Mouse (Mus musculus): ENCODE measurements around the gene Cerkl. TPM values are rescaled to one million over a fixed set of nuclear protein-coding genes. Genes with fewer than 3 reads are reported as not detected.
A peak's percentile ranks its signal among the peaks of the same experiment; 100 is the strongest.

Cerkl gene
- total and polyA plus RNA-seq, 2 experiments from 2014 or later: 1.4 TPM; not detected in 1

- TF ChIP-seq CTCF (IDR thresholded peaks at IDR 0.05; ENCODE audit: low read depth): peak; percentile 32
- no peak for TF ChIP-seq EP300 (IDR thresholded peaks at IDR 0.05; ENCODE audit: low read depth)
- H3K4me3 ChIP-seq (ENCODE audit: low read depth, low read length): no peak overlapping the region
- no peaks in the 10 kb centered on the region for H3K9me3 ChIP-seq (replicated peaks; ENCODE audit: control insufficient read depth, low read length)
- 63% methylated on average over 18 of the region's 18 CpGs for WGBS
- no peaks in the 10 kb centered on the region for H3K36me3 ChIP-seq (replicated peaks; ENCODE audit: control insufficient read depth, insufficient read depth, low read length)
- H3K27ac ChIP-seq (ENCODE audit: low read depth): no peak overlapping the region
- H3K4me1 ChIP-seq (ENCODE audit: control insufficient read depth, insufficient read depth): no peaks in the 10 kb centered on the region
- ATAC-seq (ENCODE audit: insufficient read depth, low read depth): no peak
- H3K4me2 ChIP-seq (ENCODE audit: low read depth, low read length): no peak overlapping the region
- DNase-seq (ENCODE audit: low spot score): no peak
- no peaks in the 10 kb centered on the region for H3K27me3 ChIP-seq (ENCODE audit: control insufficient read depth, insufficient read depth, low read length)
- H3K9ac ChIP-seq (replicated peaks; ENCODE audit: low read depth, low read length): no peak overlapping the region
These were observed 88.8 kb downstream of the Cerkl start for GRCm38 (mm10) chr2:79367451-79368450.

GRCm38 (mm10) chr2:79363920-79364319 is 92.7 kb downstream of the Cerkl start:
- H3K9me3 ChIP-seq (replicated peaks; ENCODE audit: control insufficient read depth, low read length): no peaks in the 10 kb centered on the region
- H3K9ac ChIP-seq (replicated peaks; ENCODE audit: low read depth, low read length): no peak overlapping the region
- DNase-seq (ENCODE audit: low spot score) (no peak), ATAC-seq (ENCODE audit: insufficient read depth, low read depth) (no peak)
- WGBS: 57% methylated on average over 6 of the region's 6 CpGs
- no peak overlapping the region for H3K4me3 ChIP-seq (ENCODE audit: low read depth, low read length)
- no peaks in the 10 kb centered on the region for H3K4me1 ChIP-seq (ENCODE audit: control insufficient read depth, insufficient read depth)
- H3K36me3 ChIP-seq (replicated peaks; ENCODE audit: control insufficient read depth, insufficient read depth, low read length): no peaks in the 10 kb centered on the region
- H3K27ac ChIP-seq (ENCODE audit: low read depth): no peak overlapping the region
- H3K27me3 ChIP-seq (ENCODE audit: control insufficient read depth, insufficient read depth, low read length): no peaks in the 10 kb centered on the region
- no peak for TF ChIP-seq EP300 (IDR thresholded peaks at IDR 0.05; ENCODE audit: low read depth)
- no peak for TF ChIP-seq CTCF (IDR thresholded peaks at IDR 0.05; ENCODE audit: low read depth)
- H3K4me2 ChIP-seq (ENCODE audit: low read depth, low read length): no peak overlapping the region

DNA sequence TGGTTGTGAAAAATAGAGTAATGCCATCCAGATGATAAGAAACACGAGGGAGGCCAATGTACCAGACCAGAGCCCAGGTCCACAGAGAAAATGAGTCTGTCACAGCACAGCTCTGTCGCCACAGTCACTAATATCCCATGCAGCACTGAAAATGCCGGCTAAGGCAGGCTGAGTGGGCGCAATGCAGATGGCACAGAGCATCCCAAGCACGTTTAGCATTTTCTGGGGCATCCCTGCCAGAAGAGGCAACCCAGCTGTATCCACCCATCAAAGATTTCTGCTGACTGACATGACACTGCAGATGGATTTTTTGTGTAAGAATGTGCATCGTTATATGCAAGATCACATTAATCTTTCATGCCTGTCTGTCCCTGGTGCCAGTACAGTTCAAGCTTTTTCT is 94.6 kb downstream of the Cerkl start:
- TF ChIP-seq CTCF (IDR thresholded peaks at IDR 0.05; ENCODE audit: low read depth) (no peak), EP300 (IDR thresholded peaks at IDR 0.05; ENCODE audit: low read depth) (no peak)
- no peaks in the 10 kb centered on the region for H3K36me3 ChIP-seq (replicated peaks; ENCODE audit: control insufficient read depth, insufficient read depth, low read length)
- no peak overlapping the region for H3K9ac ChIP-seq (replicated peaks; ENCODE audit: low read depth, low read length)
- 59% methylated on average over 6 of the region's 6 CpGs for WGBS
- no peaks in the 10 kb centered on the region for H3K9me3 ChIP-seq (replicated peaks; ENCODE audit: control insufficient read depth, low read length)
- H3K4me3 ChIP-seq (ENCODE audit: low read depth, low read length): no peak overlapping the region
- no peak overlapping the region for H3K4me2 ChIP-seq (ENCODE audit: low read depth, low read length)
- H3K27ac ChIP-seq (ENCODE audit: low read depth): no peak overlapping the region
- DNase-seq (ENCODE audit: low spot score) (no peak), ATAC-seq (ENCODE audit: insufficient read depth, low read depth) (no peak)
- no peaks in the 10 kb centered on the region for H3K4me1 ChIP-seq (ENCODE audit: control insufficient read depth, insufficient read depth)
- H3K27me3 ChIP-seq (ENCODE audit: control insufficient read depth, insufficient read depth, low read length): no peaks in the 10 kb centered on the region

- no peak overlapping the region for H3K4me2 ChIP-seq (ENCODE audit: low read depth, low read length)
- no peaks in the 10 kb centered on the region for H3K4me1 ChIP-seq (ENCODE audit: control insufficient read depth, insufficient read depth)
- no peak for ATAC-seq (ENCODE audit: insufficient read depth, low read depth)
- no peak overlapping the region for H3K9ac ChIP-seq (replicated peaks; ENCODE audit: low read depth, low read length)
- no peaks in the 10 kb centered on the region for H3K27me3 ChIP-seq (ENCODE audit: control insufficient read depth, insufficient read depth, low read length)
- no peaks in the 10 kb centered on the region for H3K36me3 ChIP-seq (replicated peaks; ENCODE audit: control insufficient read depth, insufficient read depth, low read length)
- no peak overlapping the region for H3K27ac ChIP-seq (ENCODE audit: low read depth)
- H3K4me3 ChIP-seq (ENCODE audit: low read depth, low read length): no peak overlapping the region
- no peaks in the 10 kb centered on the region for H3K9me3 ChIP-seq (replicated peaks; ENCODE audit: control insufficient read depth, low read length)
- WGBS: 83% methylated on average over 3 of the region's 3 CpGs
- TF ChIP-seq EP300 (IDR thresholded peaks at IDR 0.05; ENCODE audit: low read depth) (no peak), CTCF (IDR thresholded peaks at IDR 0.05; ENCODE audit: low read depth) (no peak)
- no peak for DNase-seq (ENCODE audit: low spot score)
These were observed 98.8 kb downstream of the Cerkl start for GRCm38 (mm10) chr2:79357835-79358234.

- Histone ChIP-seq H3K9me3 (replicated peaks; ENCODE audit: control insufficient read depth, low read length) (no peaks in the 10 kb centered on the region), H3K9ac (replicated peaks; ENCODE audit: low read depth, low read length) (no peak overlapping the region), H3K4me3 (ENCODE audit: low read depth, low read length) (no peak overlapping the region), H3K27ac (ENCODE audit: low read depth) (no peak overlapping the region), H3K4me2 (ENCODE audit: low read depth, low read length) (no peak overlapping the region), H3K4me1 (ENCODE audit: control insufficient read depth, insufficient read depth) (no peaks in the 10 kb centered on the region), H3K27me3 (ENCODE audit: control insufficient read depth, insufficient read depth, low read length) (no peaks in the 10 kb centered on the region), H3K36me3 (replicated peaks; ENCODE audit: control insufficient read depth, insufficient read depth, low read length) (no peaks in the 10 kb centered on the region)
- TF ChIP-seq CTCF (IDR thresholded peaks at IDR 0.05; ENCODE audit: low read depth) (no peak), EP300 (IDR thresholded peaks at IDR 0.05; ENCODE audit: low read depth) (no peak)
- WGBS: 78% methylated on average over 16 of the region's 16 CpGs
- no peak for DNase-seq (ENCODE audit: low spot score)
- no peak for ATAC-seq (ENCODE audit: insufficient read depth, low read depth)
These were observed 101.8 kb downstream of the Cerkl start for GRCm38 (mm10) chr2:79354773-79355172.

Data from heart, postnatal 0 days (tissue).